Mouse (Mus musculus) brain, embryonic 14.5 days (tissue): ENCODE results near the gene Pbx2.
"Not testable (repeated sequence)": the region's sequence is repeated elsewhere in the genome, so short reads cannot be mapped to it uniquely, and the experiment has no call there.

Experiments used
- CTCF ChIP-seq: fragments of 200-500 bp; IDR thresholded peaks from 2 replicates; pipeline ENCODE4 v1.5.1; 2012; ENCODE audit warnings: inconsistent platforms, mild to moderate bottlenecking, moderate library complexity, borderline replicate concordance; ENCODE audit not compliant: insufficient read depth, insufficient read length; ENCODE audit errors: extremely low read depth
- POLR2A ChIP-seq: fragments of 200-500 bp; IDR thresholded peaks from 2 replicates; pipeline ENCODE4 v1.6.1; 2012; ENCODE audit warnings: mild to moderate bottlenecking, inconsistent platforms, borderline replicate concordance; ENCODE audit not compliant: poor library complexity, insufficient read depth, insufficient read length, severe bottlenecking; ENCODE audit errors: extremely low read depth

GRCm38 (mm10) chr17:34543567-34543966, 47.5 kb upstream of the Pbx2 start:
- TF ChIP-seq CTCF, POLR2A: not testable (repeated sequence)
